15 mouse cellular contexts compared by ENCODE assay signal in the genomic region with DNA sequence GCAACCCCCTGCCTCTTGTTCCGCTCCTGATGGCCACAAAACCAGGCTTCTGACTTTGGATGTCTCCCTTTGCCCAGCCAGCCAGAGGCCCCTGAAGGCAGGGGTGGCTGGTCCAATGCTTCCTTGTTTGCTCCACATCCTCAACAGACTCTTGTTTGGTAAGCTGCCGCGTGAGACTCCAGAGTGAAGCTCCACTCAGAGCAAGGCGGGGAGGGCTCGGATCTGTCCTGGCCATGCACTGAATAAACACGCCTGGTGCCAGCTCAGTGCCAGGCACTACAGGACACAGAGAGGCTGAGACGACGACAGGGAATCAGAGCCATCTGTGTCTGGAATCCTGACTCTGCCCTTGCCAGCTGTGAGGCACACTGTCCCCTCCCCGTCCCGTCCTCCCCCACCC.
DNase-seq lines count a peak whose midpoint lies in the region; TF ChIP-seq lines count a peak whose summit lies in the region.
"Had no signal": no experiment of that assay in that cellular context is flagged by ENCODE, and none has a peak within 500 bp of the region (broad histone marks: within the 10 kb centered on the region; RNA-seq: fewer than 3 reads in every experiment).

No protein-coding gene starts in this region.

- TF ChIP-seq CTCF in left cerebral cortex, adult 2 months (IDR thresholded peaks at IDR 0.05): no peak

- peaks cover 9% of the 10 kb centered on the region; the same call in 1 of the 2 replicates for H3K27me3 ChIP-seq in embryonic facial prominence, embryonic 10.5 days (replicated peaks; ENCODE audit: low read depth, poor library complexity, severe bottlenecking)
- H3K27me3 ChIP-seq: hindbrain, embryonic 12.5 days; lung, embryonic 15.5 days had no signal

- no peaks in the 10 kb centered on the region for H3K9me3 ChIP-seq in embryonic facial prominence, embryonic 10.5 days
- H3K9me3 ChIP-seq: heart, embryonic 15.5 days; hindbrain, embryonic 12.5 days; liver, embryonic 12.5 days; lung, embryonic 15.5 days had no signal

- intact Hi-C loops in left cerebral cortex, adult 2 months (cut with DNase I): no loop called here
- intact Hi-C loops in left cerebral cortex, postnatal 36 days (cut with DNase I): no loop called here

- peak; percentile 47 for DNase-seq in cerebellum, adult 9-11 months
- no peak for DNase-seq in cerebellum, adult 9-10 months
- peak in 1 of 2 experiments; percentile 35 for DNase-seq in left cerebral cortex, adult 2 months (ENCODE audit: extremely low spot score in 1 of 2, low spot score in 2 of 2)
- no peak for DNase-seq in left cerebral cortex, postnatal 36 days (ENCODE audit: low spot score in 2 of 2)
- DNase-seq in embryonic facial prominence, embryonic 10.5 days (ENCODE audit: low spot score): no peak
- peak; percentile 59 to 63 for DNase-seq in layer of hippocampus, postnatal 36 days
- no peak for DNase-seq in ovary, postnatal 10 days (ENCODE audit: low spot score)
- no peak for DNase-seq in spleen, postnatal 10 days (ENCODE audit: low spot score in 2 of 2)
- DNase-seq: kidney, adult 11 months; kidney, postnatal 25 days; spleen, adult 18-20 months had no signal

- peak overlapping the region; percentile 69 for H3K27ac ChIP-seq in left cerebral cortex, adult 2 months
- H3K27ac ChIP-seq in embryonic facial prominence, embryonic 10.5 days (replicated peaks): peak overlapping the region; percentile 36
- H3K27ac ChIP-seq: heart, embryonic 15.5 days; hindbrain, embryonic 12.5 days; liver, embryonic 12.5 days; lung, embryonic 15.5 days had no signal

- H3K36me3 ChIP-seq in embryonic facial prominence, embryonic 10.5 days (replicated peaks): no peaks in the 10 kb centered on the region
- H3K36me3 ChIP-seq: heart, embryonic 15.5 days; hindbrain, embryonic 12.5 days; liver, embryonic 12.5 days; lung, embryonic 15.5 days had no signal

- H3K4me1 ChIP-seq in embryonic facial prominence, embryonic 10.5 days: peaks cover 57% of the 10 kb centered on the region
- H3K4me1 ChIP-seq: liver, embryonic 12.5 days had no signal

- H3K4me3 ChIP-seq in left cerebral cortex, adult 2 months: no peak overlapping the region
- H3K4me3 ChIP-seq in embryonic facial prominence, embryonic 10.5 days: no peak overlapping the region
- H3K4me3 ChIP-seq: heart, embryonic 15.5 days; hindbrain, embryonic 12.5 days; liver, embryonic 12.5 days; lung, embryonic 15.5 days had no signal

- WGBS in embryonic facial prominence, embryonic 10.5 days: 84% methylated on average over 10 of the region's 10 CpGs

Comparison
In these comparisons a context has a peak if more than half of its experiments do, and no peak if none do; other contexts are left out.
1. DNase-seq: peak in cerebellum, adult 9-11 months (single experiment) and layer of hippocampus, postnatal 36 days (2 of 2); none in cerebellum, adult 9-10 months (single experiment), left cerebral cortex, postnatal 36 days (0 of 2), embryonic facial prominence, embryonic 10.5 days (single experiment), ovary, postnatal 10 days (single experiment) and spleen, postnatal 10 days (0 of 2).